Mouse (Mus musculus) ES-Bruce4 (cell line): ENCODE data around the gene Acsl6. TPM values are rescaled to one million over a fixed set of nuclear protein-coding genes. Genes with fewer than 3 reads are reported as not detected.
"Not testable (repeated sequence)": the region's sequence is repeated elsewhere in the genome, so short reads cannot be mapped to it uniquely, and the experiment has no call there.

Source experiments
- H3K27ac ChIP-seq: 2 replicates; pipeline ENCODE4 v1.5.1; 2012; ENCODE audit warnings: low read length, inconsistent platforms; ENCODE audit not compliant: insufficient read depth
- H3K27me3 ChIP-seq: 2 replicates; pipeline ENCODE4 v1.6.1; 2012; ENCODE audit warnings: mild to moderate bottlenecking, low read length, inconsistent platforms; ENCODE audit not compliant: control insufficient read depth, poor library complexity, insufficient read depth, severe bottlenecking
- H3K36me3 ChIP-seq: 2 replicates; pipeline ENCODE4 v1.6.1; 2012; ENCODE audit warnings: inconsistent platforms, mild to moderate bottlenecking, low read length, moderate library complexity; ENCODE audit not compliant: control insufficient read depth, poor library complexity, insufficient read depth, severe bottlenecking
- H3K4me1 ChIP-seq: one replicate; pipeline ENCODE4 v1.8.1; 2011; ENCODE audit warnings: low read length; ENCODE audit not compliant: control insufficient read depth, insufficient read depth
- H3K4me3 ChIP-seq: 2 replicates; pipeline ENCODE4 v1.5.1; 2011; ENCODE audit warnings: low read depth, mild to moderate bottlenecking, low read length
- H3K9ac ChIP-seq: 2 replicates; pipeline ENCODE4 v1.6.1; 2012; ENCODE audit warnings: low read depth, mild to moderate bottlenecking, inconsistent platforms; ENCODE audit not compliant: poor library complexity, severe bottlenecking
- H3K9me3 ChIP-seq: replicated peaks from 2 replicates; pipeline ENCODE4 v1.6.1; 2012; ENCODE audit warnings: mild to moderate bottlenecking, low read length, inconsistent platforms; ENCODE audit not compliant: control insufficient read depth, poor library complexity, insufficient read depth, severe bottlenecking
- CTCF ChIP-seq: IDR thresholded peaks from one replicate; pipeline ENCODE4 v1.8.1; 2011; ENCODE audit warnings: low read depth, low read length
- EP300 ChIP-seq: IDR thresholded peaks from 2 replicates; pipeline ENCODE4 v1.6.1; 2011; ENCODE audit warnings: low read depth, low read length; ENCODE audit not compliant: insufficient read depth
- POLR2A ChIP-seq: IDR thresholded peaks from one replicate; pipeline ENCODE4 v1.8.1; 2011; ENCODE audit warnings: low read length; ENCODE audit not compliant: insufficient read depth
- polyA plus RNA-seq: library from polyadenylated mRNA; stranded (reverse); fragments of >200 nt; gene quantifications from 2 replicates; pipeline ENCODE4 v1.2.4, GENCODE M21; 2011; ENCODE audit warnings: low read depth; ENCODE audit not compliant: missing spikeins, insufficient read depth, insufficient read length

The Acsl6 gene
- polyA plus RNA-seq, 1 experiment: 3.4 TPM

DNA sequence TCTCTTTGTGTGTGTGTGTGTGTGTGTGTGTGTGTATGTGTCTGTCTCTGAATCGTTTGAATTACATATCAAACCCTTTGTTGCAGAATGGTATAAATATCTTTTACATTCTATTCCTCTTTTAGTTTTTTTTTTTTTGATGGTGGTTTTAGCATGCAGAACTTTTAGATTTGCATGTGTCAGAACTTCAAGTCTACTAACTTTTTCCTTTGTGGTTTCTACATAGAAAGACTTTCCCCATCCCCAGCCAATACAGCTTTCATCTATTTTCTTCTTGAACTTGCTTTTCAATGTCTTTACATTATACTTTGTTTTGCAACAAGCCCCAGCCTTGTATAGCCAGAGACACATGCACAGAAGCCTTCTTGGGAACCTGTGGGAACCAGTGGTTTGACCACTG, 6.9 kb upstream of the Acsl6 start:
- no peaks in the 10 kb centered on the region for H3K4me1 ChIP-seq
- no peaks in the 10 kb centered on the region for H3K9me3 ChIP-seq
- H3K4me3 ChIP-seq: no peak overlapping the region
- H3K36me3 ChIP-seq: no peaks in the 10 kb centered on the region
- H3K27ac ChIP-seq: no peak overlapping the region
- no peak overlapping the region for H3K9ac ChIP-seq
- H3K27me3 ChIP-seq: no peaks in the 10 kb centered on the region; the same call in 1 of the 2 replicates
- TF ChIP-seq CTCF: no peak
- TF ChIP-seq POLR2A: no peak
- TF ChIP-seq EP300: no peak

DNA sequence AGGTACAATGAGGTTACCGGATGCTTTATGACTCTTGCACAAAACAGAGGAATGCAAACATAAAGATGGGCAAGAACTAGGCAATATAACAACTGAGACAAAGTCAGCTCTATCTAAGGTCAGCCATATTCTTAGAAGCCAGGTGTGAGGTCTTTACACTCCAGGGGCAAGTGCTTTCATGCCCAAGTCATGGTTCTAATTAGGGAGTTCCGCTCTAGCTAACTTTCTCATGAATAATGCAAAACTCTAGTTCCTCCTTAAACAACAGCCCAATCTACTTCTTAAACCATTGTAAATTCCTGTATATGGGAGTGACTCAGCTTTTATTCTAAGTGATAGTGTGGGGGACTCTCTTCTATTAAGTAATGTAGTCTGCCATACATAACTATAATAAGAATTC, 6.1 kb upstream of the Acsl6 start:
- not testable (repeated sequence) for H3K27me3 ChIP-seq, H3K4me3 ChIP-seq, H3K27ac ChIP-seq, H3K36me3 ChIP-seq, H3K9me3 ChIP-seq, H3K9ac ChIP-seq, H3K4me1 ChIP-seq

DNA sequence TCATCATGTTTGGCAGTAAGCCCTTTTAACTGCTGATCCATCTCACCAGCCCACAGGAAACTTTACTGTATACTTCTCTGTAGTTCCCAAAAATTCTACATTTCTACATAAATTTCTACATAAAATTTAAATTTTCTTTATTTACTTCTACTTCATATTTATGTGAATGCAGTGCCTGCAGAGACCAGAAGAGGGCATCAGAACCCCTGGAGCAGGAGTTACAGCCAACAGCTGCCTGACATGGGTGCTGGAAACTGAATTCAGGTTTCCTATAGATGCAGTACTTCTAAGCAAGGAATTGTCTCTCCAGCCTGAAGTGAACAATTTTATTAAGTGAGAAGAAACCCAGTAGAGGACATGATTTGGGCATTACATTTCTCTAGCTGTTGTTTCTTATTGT, 4.8 kb upstream of the Acsl6 start:
- H3K4me3 ChIP-seq: no peak overlapping the region
- no peaks in the 10 kb centered on the region for H3K9me3 ChIP-seq
- H3K27ac ChIP-seq: no peak overlapping the region
- H3K9ac ChIP-seq: no peak overlapping the region
- no peaks in the 10 kb centered on the region; the same call in 1 of the 2 replicates for H3K27me3 ChIP-seq
- TF ChIP-seq POLR2A: no peak
- peak; percentile 48 for TF ChIP-seq CTCF
- peaks cover 2% of the 10 kb centered on the region for H3K4me1 ChIP-seq
- H3K36me3 ChIP-seq: no peaks in the 10 kb centered on the region

DNA sequence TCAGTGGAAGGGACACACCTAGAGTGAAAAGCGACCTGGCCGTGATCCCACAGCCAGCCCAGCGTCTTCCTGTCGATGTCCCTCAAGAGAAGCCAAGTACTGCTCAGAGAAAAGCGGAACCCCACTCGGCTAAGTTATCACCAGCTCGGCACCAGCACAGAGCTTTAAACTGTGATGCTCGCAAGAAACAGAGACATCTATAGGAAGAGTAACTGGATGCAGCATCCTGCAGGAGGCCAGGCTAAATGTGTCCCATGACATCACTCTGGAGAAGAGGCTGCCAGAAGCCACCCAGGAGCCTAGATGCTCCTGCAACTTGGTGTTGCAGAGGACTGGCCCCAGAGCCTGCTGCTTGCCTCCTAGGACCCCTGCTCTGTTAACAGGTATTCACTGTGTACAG, 1.6 kb upstream of the Acsl6 start:
- H3K4me1 ChIP-seq: peaks cover 2% of the 10 kb centered on the region
- no peak for TF ChIP-seq POLR2A
- no peak for TF ChIP-seq CTCF
- TF ChIP-seq EP300: no peak
- no peak overlapping the region for H3K9ac ChIP-seq
- no peak overlapping the region for H3K27ac ChIP-seq
- no peaks in the 10 kb centered on the region for H3K27me3 ChIP-seq
- H3K9me3 ChIP-seq: no peaks in the 10 kb centered on the region
- H3K36me3 ChIP-seq: no peaks in the 10 kb centered on the region
- H3K4me3 ChIP-seq: no peak overlapping the region

DNA sequence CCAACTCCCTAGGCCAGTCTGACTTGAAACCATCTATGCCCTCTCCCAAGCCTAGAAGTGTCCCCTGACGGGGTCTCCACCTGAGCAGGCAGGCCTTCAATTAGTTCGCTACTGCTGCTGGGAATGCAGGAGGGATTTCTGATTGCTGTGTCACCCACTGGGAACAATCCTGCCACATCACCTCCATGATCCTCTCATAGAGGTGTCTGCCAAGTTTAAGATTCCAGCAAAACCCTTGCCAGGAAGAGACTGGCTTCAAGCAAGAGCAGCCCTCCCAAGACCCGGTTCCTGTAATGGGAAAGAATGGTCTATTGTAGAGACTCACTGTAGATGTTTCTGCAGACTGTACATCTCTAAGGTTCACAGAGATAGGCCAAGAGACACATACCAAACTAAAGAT, 992 bp upstream of the Acsl6 start:
- Histone ChIP-seq H3K4me1 (peaks cover 2% of the 10 kb centered on the region), H3K36me3 (no peaks in the 10 kb centered on the region), H3K9me3 (no peaks in the 10 kb centered on the region), H3K9ac (no peak overlapping the region), H3K27ac (no peak overlapping the region), H3K4me3 (no peak overlapping the region), H3K27me3 (no peaks in the 10 kb centered on the region)
- TF ChIP-seq POLR2A (no peak), CTCF (no peak), EP300 (no peak)

DNA sequence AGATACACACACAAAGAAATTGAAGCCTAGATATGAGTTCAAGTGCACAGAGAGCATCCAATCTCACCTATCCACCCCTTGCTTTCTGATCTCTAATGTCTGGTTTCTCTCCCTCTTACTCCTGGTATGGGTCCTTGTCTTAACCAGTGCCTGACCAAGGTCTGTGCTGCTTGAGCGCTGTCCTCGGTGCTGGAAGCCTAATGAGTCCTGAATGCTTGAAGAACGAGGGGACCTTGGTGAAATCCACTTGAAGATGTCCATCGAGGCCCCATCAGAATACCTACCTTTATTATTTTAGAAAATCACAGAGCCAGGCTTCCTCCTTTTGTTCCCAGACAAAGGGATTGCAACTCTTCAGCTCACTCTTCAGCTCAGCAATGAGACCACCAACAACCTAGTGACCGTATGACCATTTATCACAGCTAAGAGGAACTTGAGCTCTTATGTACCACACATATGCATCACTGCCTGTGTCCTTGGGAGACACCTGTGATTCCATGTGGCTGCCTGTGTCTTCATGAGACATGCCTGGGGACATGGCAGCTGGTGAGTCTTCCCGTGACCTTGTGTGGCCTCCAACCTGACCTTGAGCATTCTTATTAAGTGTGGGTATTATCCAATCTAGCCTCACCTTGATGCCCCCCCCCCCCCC, 396 bp upstream of the Acsl6 start:
- H3K9me3 ChIP-seq: no peaks in the 10 kb centered on the region
- no peak overlapping the region for H3K4me3 ChIP-seq
- H3K4me1 ChIP-seq: peaks cover 2% of the 10 kb centered on the region
- H3K36me3 ChIP-seq: no peaks in the 10 kb centered on the region
- TF ChIP-seq CTCF (no peak), EP300 (no peak), POLR2A (no peak)
- H3K9ac ChIP-seq: no peak overlapping the region
- H3K27me3 ChIP-seq: no peaks in the 10 kb centered on the region
- no peak overlapping the region for H3K27ac ChIP-seq
